Mouse (Mus musculus): ENCODE data around the gene Tubgcp5. TPM values are rescaled to one million over a fixed set of nuclear protein-coding genes. Genes with fewer than 3 reads are reported as not detected.

Tubgcp5 gene
- polyA plus RNA-seq, 1 experiment from 2014 or later, result 33.5 TPM

GRCm38 (mm10) chr7:55824468-55824867, 30.5 kb downstream of the Tubgcp5 start:
- Histone ChIP-seq H3K4me3 (no peak overlapping the region), H3K36me3 (replicated peaks) (peaks cover 100% of the 10 kb centered on the region), H3K27me3 (ENCODE audit: poor library complexity, severe bottlenecking) (no peaks in the 10 kb centered on the region), H3K27ac (no peak overlapping the region), H3K9me3 (no peaks in the 10 kb centered on the region), H3K4me1 (no peaks in the 10 kb centered on the region)
- no peak for DNase-seq (ENCODE audit: extremely low spot score, low spot score)
- 87% methylated on average over 5 of the region's 5 CpGs for WGBS

GRCm38 (mm10) chr7:55827551-55827950, 33.6 kb downstream of the Tubgcp5 start:
- no peaks in the 10 kb centered on the region for H3K4me1 ChIP-seq
- DNase-seq (ENCODE audit: extremely low spot score, low spot score), result no peak
- H3K27me3 ChIP-seq (ENCODE audit: poor library complexity, severe bottlenecking), result no peaks in the 10 kb centered on the region
- no peak overlapping the region for H3K4me3 ChIP-seq
- H3K27ac ChIP-seq, result no peak overlapping the region
- H3K9me3 ChIP-seq, result no peaks in the 10 kb centered on the region
- 92% methylated on average over 9 of the region's 9 CpGs for WGBS
- H3K36me3 ChIP-seq (replicated peaks), result peaks cover 92% of the 10 kb centered on the region

GRCm38 (mm10) chr7:55836877-55837276, 42.9 kb downstream of the Tubgcp5 start:
- Histone ChIP-seq H3K27ac (no peak overlapping the region), H3K27me3 (ENCODE audit: poor library complexity, severe bottlenecking) (no peaks in the 10 kb centered on the region), H3K4me3 (no peak overlapping the region), H3K4me1 (peaks cover 8% of the 10 kb centered on the region), H3K9me3 (no peaks in the 10 kb centered on the region), H3K36me3 (replicated peaks) (peaks cover 11% of the 10 kb centered on the region)
- no peak for DNase-seq (ENCODE audit: extremely low spot score, low spot score)
- 84% methylated on average over 4 of the region's 4 CpGs for WGBS

GRCm38 (mm10) chr7:55841445-55841844, 47.5 kb downstream of the Tubgcp5 start, which contains the start of gene Cyfip1:
TSS of gene Cyfip1 (plus strand) at chr7:55841745.
- H3K36me3 ChIP-seq (replicated peaks), result peaks cover 12% of the 10 kb centered on the region
- no peak for DNase-seq (ENCODE audit: extremely low spot score, low spot score)
- peak within 1 kb of the TSS; percentile 75 for H3K4me3 ChIP-seq
- peak within 1 kb of the TSS; percentile 96 for H3K27ac ChIP-seq
- H3K4me1 ChIP-seq, result peaks cover 18% of the 10 kb centered on the region
- no peaks in the 10 kb centered on the region for H3K9me3 ChIP-seq
- no peaks in the 10 kb centered on the region for H3K27me3 ChIP-seq (ENCODE audit: poor library complexity, severe bottlenecking)
- 52% methylated on average over 7 of the region's 7 CpGs for WGBS

GRCm38 (mm10) chr7:55841977-55842503, 48.1 kb downstream of the Tubgcp5 start:
- Histone ChIP-seq H3K36me3 (replicated peaks) (peaks cover 12% of the 10 kb centered on the region), H3K27me3 (ENCODE audit: poor library complexity, severe bottlenecking) (no peaks in the 10 kb centered on the region), H3K27ac (peak overlapping the region; percentile 96), H3K4me1 (peaks cover 18% of the 10 kb centered on the region), H3K9me3 (no peaks in the 10 kb centered on the region), H3K4me3 (peak overlapping the region; percentile 75)
- WGBS, result under 1% methylated on average over 40 of the region's 47 CpGs
- DNase-seq (ENCODE audit: extremely low spot score, low spot score), result peak; percentile 87

- H3K27me3 ChIP-seq (ENCODE audit: poor library complexity, severe bottlenecking), result no peaks in the 10 kb centered on the region
- H3K4me1 ChIP-seq, result peaks cover 18% of the 10 kb centered on the region
- peak overlapping the region; percentile 75 for H3K4me3 ChIP-seq
- WGBS, result under 1% methylated on average over 40 of the region's 40 CpGs
- H3K27ac ChIP-seq, result peak overlapping the region; percentile 96
- no peaks in the 10 kb centered on the region for H3K9me3 ChIP-seq
- no peak for DNase-seq (ENCODE audit: extremely low spot score, low spot score)
- peaks cover 12% of the 10 kb centered on the region for H3K36me3 ChIP-seq (replicated peaks)
These were observed 48.7 kb downstream of the Tubgcp5 start for GRCm38 (mm10) chr7:55842504-55843152.

- whole genome bisulfite sequencing, result 88% methylated on average over 9 of the region's 9 CpGs
- Histone ChIP-seq H3K27me3 (ENCODE audit: poor library complexity, severe bottlenecking) (no peaks in the 10 kb centered on the region), H3K4me3 (no peak overlapping the region), H3K9me3 (no peaks in the 10 kb centered on the region), H3K4me1 (peaks cover 39% of the 10 kb centered on the region), H3K27ac (no peak overlapping the region), H3K36me3 (replicated peaks) (peaks cover 15% of the 10 kb centered on the region)
- DNase-seq (ENCODE audit: extremely low spot score, low spot score), result no peak
These were observed 52.8 kb downstream of the Tubgcp5 start for GRCm38 (mm10) chr7:55846606-55847312.

GRCm38 (mm10) chr7:55849948-55850571, 56.1 kb downstream of the Tubgcp5 start:
- no peaks in the 10 kb centered on the region for H3K9me3 ChIP-seq
- peak overlapping the region; percentile 26 for H3K4me3 ChIP-seq
- peaks cover 10% of the 10 kb centered on the region for H3K36me3 ChIP-seq (replicated peaks)
- peak; percentile 24 for DNase-seq (ENCODE audit: extremely low spot score, low spot score)
- H3K27me3 ChIP-seq (ENCODE audit: poor library complexity, severe bottlenecking), result no peaks in the 10 kb centered on the region
- 30% methylated on average over 14 of the region's 14 CpGs for WGBS
- H3K4me1 ChIP-seq, result peaks cover 29% of the 10 kb centered on the region
- H3K27ac ChIP-seq, result peak overlapping the region; percentile 77

- Histone ChIP-seq H3K4me1 (peaks cover 29% of the 10 kb centered on the region), H3K4me3 (no peak overlapping the region), H3K9me3 (no peaks in the 10 kb centered on the region), H3K27ac (no peak overlapping the region), H3K36me3 (replicated peaks) (peaks cover 14% of the 10 kb centered on the region), H3K27me3 (ENCODE audit: poor library complexity, severe bottlenecking) (no peaks in the 10 kb centered on the region)
- DNase-seq (ENCODE audit: extremely low spot score, low spot score), result no peak
- 89% methylated on average over 3 of the region's 3 CpGs for WGBS
These were observed 58.8 kb downstream of the Tubgcp5 start for GRCm38 (mm10) chr7:55852787-55853186.

- DNase-seq (ENCODE audit: extremely low spot score, low spot score), result no peak
- Histone ChIP-seq H3K4me1 (peaks cover 12% of the 10 kb centered on the region), H3K4me3 (no peak overlapping the region), H3K27me3 (ENCODE audit: poor library complexity, severe bottlenecking) (no peaks in the 10 kb centered on the region), H3K36me3 (replicated peaks) (peaks cover 10% of the 10 kb centered on the region; the same call in 1 of the 2 replicates), H3K9me3 (no peaks in the 10 kb centered on the region), H3K27ac (no peak overlapping the region)
- 82% methylated on average over 3 of the region's 3 CpGs for WGBS
These were observed 61.6 kb downstream of the Tubgcp5 start for GRCm38 (mm10) chr7:55855597-55855996.

GRCm38 (mm10) chr7:55856741-55857140, 62.8 kb downstream of the Tubgcp5 start:
- no peak overlapping the region for H3K27ac ChIP-seq
- H3K27me3 ChIP-seq (ENCODE audit: poor library complexity, severe bottlenecking), result no peaks in the 10 kb centered on the region
- DNase-seq (ENCODE audit: extremely low spot score, low spot score), result no peak
- WGBS, result 95% methylated on average over 4 of the region's 4 CpGs
- H3K36me3 ChIP-seq (replicated peaks), result peaks cover 13% of the 10 kb centered on the region; the same call in 1 of the 2 replicates
- 0 out of 2 replicates have a peak, but pooled peaks cover 3% of the 10 kb centered on the region for H3K4me1 ChIP-seq
- no peaks in the 10 kb centered on the region for H3K9me3 ChIP-seq
- no peak overlapping the region for H3K4me3 ChIP-seq

- Histone ChIP-seq H3K9me3 (no peaks in the 10 kb centered on the region), H3K4me3 (no peak overlapping the region), H3K27me3 (ENCODE audit: poor library complexity, severe bottlenecking) (no peaks in the 10 kb centered on the region), H3K36me3 (replicated peaks) (peaks cover 20% of the 10 kb centered on the region), H3K27ac (no peak overlapping the region), H3K4me1 (0 out of 2 replicates have a peak, but pooled peaks cover 3% of the 10 kb centered on the region)
- no peak for DNase-seq (ENCODE audit: extremely low spot score, low spot score)
- 74% methylated on average over 2 of the region's 2 CpGs for WGBS
These were observed 63.8 kb downstream of the Tubgcp5 start for GRCm38 (mm10) chr7:55857729-55858128.
